In the genomic region with DNA sequence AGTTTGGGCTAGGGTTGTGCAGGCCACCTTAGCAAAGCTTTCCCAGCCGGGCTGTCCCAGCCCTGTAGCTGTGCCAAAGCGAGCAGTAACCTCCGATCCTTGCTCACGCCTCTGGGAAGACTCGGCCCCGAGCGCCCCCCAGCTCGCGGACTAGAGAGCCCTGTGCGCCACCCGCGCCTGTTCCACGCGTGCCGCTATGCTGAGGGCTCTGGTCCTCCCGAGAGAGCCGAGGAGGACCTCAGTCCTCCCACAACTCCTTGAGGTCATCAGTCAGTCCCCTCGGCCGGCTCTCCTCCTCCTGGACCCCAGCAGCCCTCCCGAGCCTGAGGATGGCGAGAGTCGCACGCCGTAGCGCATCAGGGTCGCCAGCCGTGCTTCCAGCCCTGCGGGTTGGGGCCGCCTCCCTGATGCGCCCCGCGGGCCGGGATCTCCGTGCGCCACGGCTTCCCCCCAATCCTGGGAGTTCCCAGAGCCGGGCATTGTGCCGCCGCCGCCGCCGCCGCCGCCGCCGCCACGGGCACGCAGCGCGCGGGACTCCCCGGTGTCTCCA, we compare ENCODE assay signal across 9 mouse cellular contexts. TPM values are rescaled to one million over a fixed set of nuclear protein-coding genes. Genes with fewer than 3 reads are reported as not detected.
DNase-seq lines count a peak whose midpoint lies in the region; ATAC-seq lines count a peak whose summit lies in the region.
"Had no signal": no experiment of that assay in that cellular context is flagged by ENCODE, and none has a peak within 500 bp of the region (broad histone marks: within the 10 kb centered on the region; RNA-seq: fewer than 3 reads in every experiment).

No protein-coding gene starts in this region.

- peaks cover 55% of the 10 kb centered on the region for H3K27me3 ChIP-seq in hindbrain, embryonic 12.5 days
- peaks cover 43% of the 10 kb centered on the region for H3K27me3 ChIP-seq in neural tube, embryonic 11.5 days (ENCODE audit: control insufficient read depth, insufficient read depth, low read length)

- peaks cover 58% of the 10 kb centered on the region for H3K4me1 ChIP-seq in hindbrain, embryonic 12.5 days
- H3K4me1 ChIP-seq in neural tube, embryonic 11.5 days (ENCODE audit: control insufficient read depth, insufficient read depth, low read length): peaks cover 15% of the 10 kb centered on the region

- 1% methylated on average over 50 of the region's 52 CpGs for WGBS in hindbrain, embryonic 12.5 days
- WGBS in neural tube, embryonic 11.5 days: under 1% methylated on average over 52 of the region's 52 CpGs

- H3K4me2 ChIP-seq in hindbrain, embryonic 12.5 days (replicated peaks): peak overlapping the region; percentile 96
- peak overlapping the region; percentile 85 for H3K4me2 ChIP-seq in neural tube, embryonic 11.5 days (ENCODE audit: low read depth)

- no peaks in the 10 kb centered on the region for H3K36me3 ChIP-seq in hindbrain, embryonic 12.5 days
- no peaks in the 10 kb centered on the region for H3K36me3 ChIP-seq in neural tube, embryonic 11.5 days (ENCODE audit: control insufficient read depth, insufficient read depth, low read length)

- H3K9ac ChIP-seq in hindbrain, embryonic 12.5 days: peak overlapping the region; percentile 96
- H3K9ac ChIP-seq in neural tube, embryonic 11.5 days (ENCODE audit: low read length): peak overlapping the region; percentile 91

- H3K27ac ChIP-seq in hindbrain, embryonic 12.5 days: peak overlapping the region; percentile 98
- H3K27ac ChIP-seq in neural tube, embryonic 11.5 days (ENCODE audit: low read depth, low read length): peak overlapping the region; percentile 93

- H3K4me3 ChIP-seq in hindbrain, embryonic 12.5 days: peak overlapping the region; percentile 78
- peak overlapping the region; percentile 71 for H3K4me3 ChIP-seq in neural tube, embryonic 11.5 days (ENCODE audit: low read depth, low read length)

- no peaks in the 10 kb centered on the region for H3K9me3 ChIP-seq in hindbrain, embryonic 12.5 days (replicated peaks)
- no peaks in the 10 kb centered on the region for H3K9me3 ChIP-seq in neural tube, embryonic 11.5 days (ENCODE audit: control insufficient read depth, low read length)

- peak; percentile 49 to 64 for DNase-seq in layer of hippocampus, postnatal 10 days (ENCODE audit: low spot score in 2 of 2)
- DNase-seq in layer of hippocampus, adult 8-10 months (ENCODE audit: low spot score in 2 of 2): no peak
- peak; percentile 73 to 76 for DNase-seq in cerebellum, postnatal 14 days
- peak; percentile 54 for DNase-seq in neural tube, embryonic 11.5 days (ENCODE audit: low spot score)
- DNase-seq in spleen, adult 18-20 months: no peak
- no peak for DNase-seq in layer of hippocampus, adult 9-11 months

- ATAC-seq in hindbrain, embryonic 12.5 days (ENCODE audit: low FRiP score): peak; percentile 47
- ATAC-seq in neural tube, embryonic 11.5 days (ENCODE audit: insufficient read depth, low FRiP score, low TSS enrichment): no peak
- ATAC-seq in activated CD4-positive, CD25-positive, alpha-beta regulatory T cell, adult 4 months: no peak

RNA-seq across cellular contexts. Expression of gene Rbfox3, which starts 2.9 kb away (rescaled TPM):
- total RNA-seq in layer of hippocampus, postnatal 10 days (2021): 100 to 1,000 TPM; 205 to 226 TPM
- total RNA-seq in layer of hippocampus, adult 8-10 months (2022): 100 to 1,000 TPM; 229 to 281 (median 270) TPM
- polyA plus RNA-seq in hindbrain, embryonic 12.5 days (2016; fragmentation: Nextera tagmentation; extraction: Ambion mirVana): 26.5 and 33.6 TPM in 2 replicates
- polyA plus RNA-seq in neural tube, embryonic 11.5 days (2014; fragmentation: Nextera tagmentation; extraction: Ambion mirVana): 16.1 and 16.2 TPM in 2 replicates
- under 1 TPM in 1 of 2 experiments, not detected in 1; 0.11 TPM for polyA plus RNA-seq in activated CD4-positive, CD25-positive, alpha-beta regulatory T cell, adult 4 months (2017; shearing (Covaris generic))
- total RNA-seq: hematopoietic stem cell, adult 5-6 weeks had no signal

Comparison
In these comparisons a context has a peak if more than half of its experiments do, and no peak if none do; other contexts are left out.
1. DNase-seq: peak in layer of hippocampus, postnatal 10 days (2 of 2), cerebellum, postnatal 14 days (2 of 2) and neural tube, embryonic 11.5 days (single experiment); none in layer of hippocampus, adult 8-10 months (0 of 2), spleen, adult 18-20 months (0 of 2) and layer of hippocampus, adult 9-11 months (single experiment).
2. RNA of gene Rbfox3, which starts 2.9 kb away (polyA plus RNA-seq): 26.5 to 33.6 TPM in hindbrain, embryonic 12.5 days and 16.1 to 16.2 TPM in neural tube, embryonic 11.5 days; 0.11 TPM in activated CD4-positive, CD25-positive, alpha-beta regulatory T cell, adult 4 months; every median in the first group is over 10 times any median in the second.